Mouse (Mus musculus): ENCODE results near the gene Gns. TPM values are rescaled to one million over a fixed set of nuclear protein-coding genes. Genes with fewer than 3 reads are reported as not detected.

The Gns gene
- polyA plus RNA-seq, 1 experiment from 2014 or later: 68.6 TPM

DNA sequence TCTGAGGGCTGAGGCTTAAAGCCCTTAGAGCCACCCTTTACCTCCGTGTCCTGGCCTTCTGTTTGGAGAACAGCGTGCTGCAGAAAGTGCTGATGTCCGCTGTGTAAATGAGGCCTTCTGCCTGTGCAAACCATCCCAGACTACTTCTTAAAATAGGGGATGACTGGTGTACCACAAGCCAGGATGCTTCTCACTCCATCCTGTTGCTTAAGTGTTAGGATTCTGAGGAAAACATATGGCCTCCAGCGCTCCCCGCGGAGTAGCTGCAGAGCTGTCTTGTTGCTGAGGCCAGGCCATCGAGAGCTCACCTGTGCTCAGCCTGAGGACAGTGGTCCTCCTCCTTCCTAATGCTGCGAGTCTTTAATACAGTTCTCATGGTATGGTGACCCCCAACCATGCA is 27.0 kb downstream of the Gns start:
- peaks cover 88% of the 10 kb centered on the region for H3K36me3 ChIP-seq (ENCODE audit: control insufficient read depth, insufficient read depth)
- WGBS: 95% methylated on average over 8 of the region's 8 CpGs
- no peak overlapping the region for H3K9ac ChIP-seq (ENCODE audit: low read depth, low read length)
- ATAC-seq: no peak
- H3K4me3 ChIP-seq (ENCODE audit: low read depth, low read length): no peak overlapping the region
- no peaks in the 10 kb centered on the region for H3K27me3 ChIP-seq (replicated peaks; ENCODE audit: control insufficient read depth, insufficient read depth, low read length)
- no peak overlapping the region for H3K4me2 ChIP-seq (replicated peaks; ENCODE audit: low read depth)
- TF ChIP-seq CTCF (IDR thresholded peaks at IDR 0.05; ENCODE audit: low read depth): no peak
- H3K4me1 ChIP-seq (replicated peaks; ENCODE audit: control insufficient read depth, insufficient read depth, low read length): no peaks in the 10 kb centered on the region
- H3K27ac ChIP-seq (ENCODE audit: low read depth, low read length): no peak overlapping the region
- no peaks in the 10 kb centered on the region for H3K9me3 ChIP-seq (ENCODE audit: control insufficient read depth)

DNA sequence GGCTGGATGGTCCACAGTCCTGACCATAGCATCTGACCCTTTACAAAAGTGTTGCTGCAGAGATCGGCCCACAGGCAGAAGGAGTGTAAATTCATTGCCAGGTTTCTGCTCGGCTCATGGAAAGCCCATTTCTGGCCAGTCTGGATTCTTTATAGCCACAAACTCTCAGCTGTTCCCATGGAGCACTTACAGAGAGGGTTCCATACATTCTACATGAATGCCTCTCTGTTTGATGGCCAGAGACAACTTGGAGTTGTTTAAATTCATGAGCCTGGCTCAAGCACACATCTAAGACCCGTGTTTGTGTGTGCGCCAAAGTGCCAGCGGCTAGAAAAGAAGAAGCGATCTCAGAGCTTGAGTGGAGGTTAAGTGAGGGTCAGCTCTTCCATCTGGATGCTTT is 29.4 kb downstream of the Gns start:
- no peaks in the 10 kb centered on the region for H3K9me3 ChIP-seq (ENCODE audit: control insufficient read depth)
- ATAC-seq: no peak
- H3K4me2 ChIP-seq (replicated peaks; ENCODE audit: low read depth): no peak overlapping the region
- H3K36me3 ChIP-seq (ENCODE audit: control insufficient read depth, insufficient read depth): peaks cover 66% of the 10 kb centered on the region
- TF ChIP-seq CTCF (IDR thresholded peaks at IDR 0.05; ENCODE audit: low read depth): no peak
- no peaks in the 10 kb centered on the region for H3K27me3 ChIP-seq (replicated peaks; ENCODE audit: control insufficient read depth, insufficient read depth, low read length)
- H3K9ac ChIP-seq (ENCODE audit: low read depth, low read length): no peak overlapping the region
- WGBS: 70% methylated on average over 6 of the region's 6 CpGs
- H3K4me1 ChIP-seq (replicated peaks; ENCODE audit: control insufficient read depth, insufficient read depth, low read length): no peaks in the 10 kb centered on the region
- H3K27ac ChIP-seq (ENCODE audit: low read depth, low read length): no peak overlapping the region
- no peak overlapping the region for H3K4me3 ChIP-seq (ENCODE audit: low read depth, low read length)

DNA sequence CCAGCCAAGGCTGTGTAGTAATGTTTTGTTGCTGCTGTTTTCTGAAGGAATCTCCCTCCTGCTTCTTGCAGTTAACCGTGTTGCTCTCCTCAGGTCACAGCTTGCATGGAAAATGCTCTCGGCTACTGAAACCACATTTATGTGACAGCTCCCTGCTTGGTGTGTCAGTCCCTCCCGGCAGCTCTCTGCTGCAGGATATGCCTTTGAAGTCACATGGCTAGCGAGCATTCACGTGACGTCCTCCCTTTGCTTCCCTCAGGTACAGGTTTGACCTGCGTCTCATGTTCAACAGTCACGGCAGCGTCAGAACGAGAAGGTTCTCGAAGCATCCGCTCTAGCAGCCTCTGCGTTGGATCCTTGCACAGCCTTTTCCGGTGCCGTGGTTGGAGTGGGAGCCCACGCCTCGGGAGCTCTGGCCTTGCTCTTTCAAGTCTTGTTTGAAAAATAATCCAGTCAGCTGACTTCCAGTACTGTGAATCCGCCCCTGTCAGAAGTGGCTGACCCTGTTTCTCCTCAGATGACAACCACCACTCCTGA is 30.0 kb downstream of the Gns start:
- ATAC-seq: no peak
- 77% methylated on average over 18 of the region's 18 CpGs for WGBS
- H3K9me3 ChIP-seq (ENCODE audit: control insufficient read depth): no peaks in the 10 kb centered on the region
- H3K36me3 ChIP-seq (ENCODE audit: control insufficient read depth, insufficient read depth): peaks cover 60% of the 10 kb centered on the region
- H3K27me3 ChIP-seq (replicated peaks; ENCODE audit: control insufficient read depth, insufficient read depth, low read length): no peaks in the 10 kb centered on the region
- TF ChIP-seq CTCF (IDR thresholded peaks at IDR 0.05; ENCODE audit: low read depth): no peak
- H3K4me2 ChIP-seq (replicated peaks; ENCODE audit: low read depth): no peak overlapping the region
- H3K27ac ChIP-seq (ENCODE audit: low read depth, low read length): no peak overlapping the region
- no peaks in the 10 kb centered on the region for H3K4me1 ChIP-seq (replicated peaks; ENCODE audit: control insufficient read depth, insufficient read depth, low read length)
- H3K9ac ChIP-seq (ENCODE audit: low read depth, low read length): no peak overlapping the region
- H3K4me3 ChIP-seq (ENCODE audit: low read depth, low read length): no peak overlapping the region

DNA sequence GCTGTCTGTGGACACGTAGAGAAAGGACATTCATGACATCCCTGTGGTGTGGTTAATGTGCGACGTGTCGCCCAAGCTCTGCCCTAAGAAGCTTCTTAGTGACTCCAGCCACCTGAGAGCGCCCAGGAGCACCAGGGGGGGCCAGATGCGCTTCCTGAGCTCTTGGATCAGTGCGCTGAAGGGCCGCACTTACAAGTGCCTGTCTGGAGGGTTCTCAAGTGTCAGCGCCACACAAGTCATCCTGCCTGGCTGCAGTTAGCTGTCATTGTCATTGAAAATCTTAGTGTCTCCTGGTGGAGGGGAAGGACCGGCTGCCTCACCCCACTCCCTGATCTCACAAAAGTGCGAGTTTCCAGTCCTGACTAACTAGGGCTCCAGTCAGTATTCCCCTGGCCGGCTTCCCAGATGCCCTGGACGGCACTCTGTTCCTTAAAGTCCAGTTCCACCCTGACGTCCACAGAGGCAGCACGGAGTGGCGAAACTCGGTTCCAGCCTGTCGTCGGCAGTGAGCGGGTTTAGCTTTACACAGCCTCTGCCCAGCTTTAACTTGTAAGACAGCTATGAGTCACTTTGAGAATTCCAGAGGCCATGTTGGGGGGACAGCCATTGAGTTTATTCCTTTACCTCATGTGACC is 30.8 kb downstream of the Gns start:
- 83% methylated on average over 20 of the region's 20 CpGs for WGBS
- Histone ChIP-seq H3K27me3 (replicated peaks; ENCODE audit: control insufficient read depth, insufficient read depth, low read length) (no peaks in the 10 kb centered on the region), H3K4me1 (replicated peaks; ENCODE audit: control insufficient read depth, insufficient read depth, low read length) (no peaks in the 10 kb centered on the region)

DNA sequence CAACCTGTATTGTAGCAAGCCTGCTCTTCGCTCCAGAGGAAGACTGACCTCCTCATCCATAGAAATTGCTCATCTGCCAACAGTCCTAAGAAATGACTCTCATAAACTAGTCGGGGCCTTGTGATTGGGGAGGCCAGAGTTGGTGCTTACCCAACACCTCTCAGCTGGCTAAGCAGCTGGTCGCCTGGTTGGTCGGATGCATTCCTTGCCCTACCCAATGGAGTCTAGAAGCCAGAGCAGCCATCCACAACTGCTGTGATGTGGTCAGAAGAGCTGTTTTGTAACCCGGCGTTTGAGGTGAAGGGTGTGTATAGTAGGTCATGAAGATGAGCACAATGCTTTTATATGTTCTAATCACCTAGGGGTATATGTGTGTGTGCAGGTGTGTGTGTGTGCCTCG is 33.7 kb downstream of the Gns start:
- no peak overlapping the region for H3K27ac ChIP-seq (ENCODE audit: low read depth, low read length)
- 84% methylated on average over 7 of the region's 7 CpGs for WGBS
- peaks cover 22% of the 10 kb centered on the region for H3K36me3 ChIP-seq (ENCODE audit: control insufficient read depth, insufficient read depth)
- no peaks in the 10 kb centered on the region for H3K9me3 ChIP-seq (ENCODE audit: control insufficient read depth)
- no peaks in the 10 kb centered on the region for H3K4me1 ChIP-seq (replicated peaks; ENCODE audit: control insufficient read depth, insufficient read depth, low read length)
- no peaks in the 10 kb centered on the region for H3K27me3 ChIP-seq (replicated peaks; ENCODE audit: control insufficient read depth, insufficient read depth, low read length)
- ATAC-seq: no peak
- no peak for TF ChIP-seq CTCF (IDR thresholded peaks at IDR 0.05; ENCODE audit: low read depth)
- H3K9ac ChIP-seq (ENCODE audit: low read depth, low read length): no peak overlapping the region
- H3K4me2 ChIP-seq (replicated peaks; ENCODE audit: low read depth): no peak overlapping the region
- no peak overlapping the region for H3K4me3 ChIP-seq (ENCODE audit: low read depth, low read length)

More for the DNA sequence above, 30.8 kb downstream of the Gns start:
- Histone ChIP-seq H3K4me2 (replicated peaks; ENCODE audit: low read depth) (no peak overlapping the region), H3K9ac (ENCODE audit: low read depth, low read length) (no peak overlapping the region), H3K36me3 (ENCODE audit: control insufficient read depth, insufficient read depth) (peaks cover 52% of the 10 kb centered on the region), H3K27ac (ENCODE audit: low read depth, low read length) (no peak overlapping the region), H3K9me3 (ENCODE audit: control insufficient read depth) (no peaks in the 10 kb centered on the region), H3K4me3 (ENCODE audit: low read depth, low read length) (no peak overlapping the region)
- no peak for TF ChIP-seq CTCF (IDR thresholded peaks at IDR 0.05; ENCODE audit: low read depth)
- no peak for ATAC-seq

DNA sequence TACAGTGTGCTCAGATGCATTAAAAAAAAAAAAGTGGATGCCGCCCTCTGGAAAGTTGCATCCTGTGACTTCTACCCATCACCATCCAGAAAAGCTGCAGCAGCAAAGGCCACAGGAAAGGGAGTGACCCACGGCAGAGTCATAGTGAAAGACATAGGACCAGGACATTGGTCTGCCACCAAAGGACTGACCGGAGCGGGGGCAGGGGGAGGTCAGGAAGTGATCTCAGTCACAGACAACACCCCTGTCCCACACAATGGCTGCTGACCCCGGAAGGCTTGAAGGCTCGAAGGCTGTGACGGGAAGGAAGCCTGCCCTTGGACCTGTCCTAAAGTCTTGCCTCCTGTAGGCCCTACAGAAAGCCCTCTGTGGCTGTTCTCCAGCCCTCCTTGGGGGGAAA is 36.1 kb downstream of the Gns start:
- Histone ChIP-seq H3K27ac (ENCODE audit: low read depth, low read length) (no peak overlapping the region), H3K4me3 (ENCODE audit: low read depth, low read length) (no peak overlapping the region), H3K4me1 (replicated peaks; ENCODE audit: control insufficient read depth, insufficient read depth, low read length) (no peaks in the 10 kb centered on the region), H3K9me3 (ENCODE audit: control insufficient read depth) (no peaks in the 10 kb centered on the region), H3K4me2 (replicated peaks; ENCODE audit: low read depth) (no peak overlapping the region), H3K9ac (ENCODE audit: low read depth, low read length) (no peak overlapping the region), H3K36me3 (ENCODE audit: control insufficient read depth, insufficient read depth) (no peaks in the 10 kb centered on the region), H3K27me3 (replicated peaks; ENCODE audit: control insufficient read depth, insufficient read depth, low read length) (no peaks in the 10 kb centered on the region)
- WGBS: 76% methylated on average over 7 of the region's 7 CpGs
- no peak for ATAC-seq
- no peak for TF ChIP-seq CTCF (IDR thresholded peaks at IDR 0.05; ENCODE audit: low read depth)

All from intestine, postnatal 0 days (tissue).